Mouse (Mus musculus): ENCODE data around the gene Fli1.

- TF ChIP-seq CTCF (IDR thresholded peaks at IDR 0.05 in 2 of 3, conservative IDR thresholded peaks at IDR 0.05 in 1 of 3; ENCODE audit: control insufficient read depth in 1 of 3, insufficient read depth in 1 of 3, low read depth in 2 of 3, low read length in 3 of 3, poor library complexity in 1 of 3, severe bottlenecking in 1 of 3) (no peak), RCOR1 (IDR thresholded peaks at IDR 0.05; ENCODE audit: low read depth, low read length) (no peak), EP300 (IDR thresholded peaks at IDR 0.05; ENCODE audit: low read depth in 1 of 2, low read length in 2 of 2) (no peak), POLR2AphosphoS5 (IDR thresholded peaks at IDR 0.05; ENCODE audit: borderline replicate concordance, low read depth, low read length) (no peak)
These were observed 63.9 kb downstream of the Fli1 start for GRCm38 (mm10) chr9:32478799-32479198.
